Mouse (Mus musculus) megakaryocyte-erythroid progenitor cell, adult 5-6 weeks (primary cell): ENCODE results near the gene Atp1b4. TPM values are rescaled to one million over a fixed set of nuclear protein-coding genes. Genes with fewer than 3 reads are reported as not detected.
"Not testable (repeated sequence)": the region's sequence is repeated elsewhere in the genome, so short reads cannot be mapped to it uniquely, and the experiment has no call there.

ENCODE experiments used
- ATAC-seq: replicated peaks from 2 replicates; pipeline ENCODE4 v1.8.0; 2016; ENCODE audit warnings: mild to moderate bottlenecking, inconsistent platforms; ENCODE audit not compliant: severe bottlenecking, poor library complexity, low FRiP score, low TSS enrichment
- total RNA-seq, 2 experiments: library from RNA; stranded (forward) in 1 of 2; stranded (reverse) in 1 of 2; fragments of 200-1000, 215-1000 nt in 1 of 2; fragments of >200 nt in 1 of 2; fragmentation: Nextera tagmentation in 1 of 2; gene quantifications; 2 replicates each; pipeline ENCODE4 v1.2.3; 2014 to 2017

Gene Atp1b4
- total RNA-seq (2014; fragmentation: Nextera tagmentation) (not detected in 2 replicates), total RNA-seq (2017) (not detected in 2 replicates)

GRCm38 (mm10) chrX:38315884-38316283, at the start of gene Atp1b4:
TSS of gene Atp1b4 (plus strand) at chrX:38316184.
- ATAC-seq = no peak

- ATAC-seq = no peak
Observed at GRCm38 (mm10) chrX:38308597-38308996, 7.4 kb upstream of the Atp1b4 start.

- no peak for ATAC-seq
Observed at GRCm38 (mm10) chrX:38311054-38311453, 4.9 kb upstream of the Atp1b4 start.

GRCm38 (mm10) chrX:38312910-38313625, 2.9 kb upstream of the Atp1b4 start:
- ATAC-seq = no peak

DNA sequence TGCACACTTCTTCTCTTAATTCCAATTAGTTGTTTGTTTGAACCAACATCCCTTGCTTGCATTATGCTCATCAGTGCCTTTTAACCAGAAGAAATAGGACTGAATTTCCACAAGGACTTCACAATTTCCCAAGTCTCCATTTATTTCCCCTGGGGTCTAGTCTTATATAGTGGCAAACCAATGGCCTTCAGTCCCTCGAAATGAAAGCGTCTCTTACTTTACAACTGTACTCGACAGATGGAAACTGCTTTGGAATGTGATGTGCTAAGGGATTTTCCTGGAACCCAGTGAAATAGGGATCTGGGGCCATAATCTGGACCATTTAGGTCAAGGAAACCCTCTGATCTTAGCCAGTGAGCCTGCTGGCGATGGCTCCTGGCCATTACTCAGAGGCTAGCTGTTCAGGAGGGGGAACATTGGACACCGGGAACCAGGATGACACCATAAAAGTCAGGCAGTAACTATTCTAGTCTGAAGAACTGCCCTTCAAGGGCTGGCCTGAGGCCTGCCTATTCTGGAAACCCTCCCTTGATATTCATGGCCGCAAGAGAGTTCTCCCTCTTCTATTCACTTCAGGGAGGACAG, 2.3 kb upstream of the Atp1b4 start:
- no peak for ATAC-seq

GRCm38 (mm10) chrX:38330695-38331406, 14.9 kb downstream of the Atp1b4 start:
- ATAC-seq = no peak

GRCm38 (mm10) chrX:38334329-38335279, 18.6 kb downstream of the Atp1b4 start:
- ATAC-seq = peak; percentile 96

DNA sequence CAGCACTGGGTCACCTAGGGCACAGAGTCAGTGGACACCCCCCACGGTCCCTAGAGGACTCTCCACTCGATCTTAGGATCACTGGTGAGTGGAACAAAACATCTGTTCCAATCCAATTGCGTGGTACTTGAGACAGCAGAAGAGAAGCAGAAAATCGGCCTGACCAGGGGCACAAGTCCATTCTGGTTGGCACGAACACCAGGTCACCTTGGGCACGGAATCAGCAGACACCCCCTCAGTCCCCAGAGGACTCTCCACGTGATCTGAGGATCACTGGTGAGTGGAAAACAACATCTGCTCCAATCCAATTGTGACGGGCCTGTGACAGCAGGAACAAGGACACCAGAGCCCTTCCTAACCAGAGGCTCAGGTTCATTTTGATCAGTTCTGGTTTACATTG, 46.0 kb downstream of the Atp1b4 start:
- no peak for ATAC-seq

DNA sequence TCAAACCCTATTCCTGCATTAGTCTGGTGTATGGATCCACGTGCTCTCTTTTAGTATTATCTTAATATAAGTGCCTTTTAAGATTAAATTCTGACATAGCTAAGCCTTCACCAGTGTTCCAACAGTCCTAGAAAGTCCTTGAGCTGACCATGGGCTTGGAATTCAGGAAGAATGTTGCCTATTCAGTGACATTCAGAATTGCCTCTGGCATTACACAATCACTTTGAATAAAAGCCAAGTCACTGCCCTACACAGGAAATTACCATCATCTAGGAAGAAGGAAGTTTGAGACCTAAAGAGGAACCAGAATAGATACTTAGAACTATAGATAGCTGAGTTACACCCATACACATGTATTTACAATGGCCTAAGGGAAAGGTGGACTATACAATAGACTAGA, 48.6 kb downstream of the Atp1b4 start:
- not testable (repeated sequence) for ATAC-seq

DNA sequence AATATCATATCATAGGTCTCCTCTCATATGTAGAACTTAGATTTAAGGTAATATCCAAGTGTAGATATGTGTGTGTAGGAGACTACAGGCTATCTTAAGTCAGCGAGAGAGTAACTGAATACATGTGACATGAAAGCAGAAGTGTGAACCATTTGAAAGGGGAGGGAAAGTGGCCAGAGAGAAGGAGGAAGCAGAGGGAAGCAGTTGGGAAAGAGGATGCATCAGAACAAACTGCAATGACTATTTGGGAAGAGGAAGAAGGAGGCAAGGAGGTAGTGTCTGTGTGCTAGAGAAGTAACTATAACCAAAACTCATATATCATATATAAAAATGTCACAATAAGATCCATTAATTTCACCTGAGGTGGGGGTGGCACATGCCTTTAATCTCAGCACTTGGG, 57.2 kb downstream of the Atp1b4 start:
- not testable (repeated sequence) for ATAC-seq

Other genes with a start within 250 kb of the Atp1b4 start
- not detected in 2 replicates for gene Rhox10, start 249.7 kb upstream of the Atp1b4 start, total RNA-seq (2014; fragmentation: Nextera tagmentation)
- gene Rhox10, start 249.7 kb upstream of the Atp1b4 start, total RNA-seq (2017) = not detected in 2 replicates
- gene Rhox11, start 231.0 kb upstream of the Atp1b4 start, total RNA-seq (2014; fragmentation: Nextera tagmentation) = not detected in 2 replicates
- not detected in 2 replicates for gene Rhox11, start 231.0 kb upstream of the Atp1b4 start, total RNA-seq (2017)
- gene Rhox12, start 205.3 kb upstream of the Atp1b4 start, total RNA-seq (2014; fragmentation: Nextera tagmentation) = not detected in 2 replicates
- gene Rhox12, start 205.3 kb upstream of the Atp1b4 start, total RNA-seq (2017) = not detected in 2 replicates
- gene Rhox13, start 195.0 kb upstream of the Atp1b4 start, total RNA-seq (2014; fragmentation: Nextera tagmentation) = not detected in 2 replicates
- gene Rhox13, start 195.0 kb upstream of the Atp1b4 start, total RNA-seq (2017) = not detected in 2 replicates
- 16.6 and 28.3 TPM in 2 replicates for gene Zbtb33, start 126.4 kb upstream of the Atp1b4 start, total RNA-seq (2014; fragmentation: Nextera tagmentation)
- 24.0 and 27.5 TPM in 2 replicates for gene Zbtb33, start 126.4 kb upstream of the Atp1b4 start, total RNA-seq (2017)
- 0.39 TPM in 1 of 2 replicates, not detected in the other for gene Tmem255a, start 63.7 kb upstream of the Atp1b4 start, total RNA-seq (2014; fragmentation: Nextera tagmentation)
- gene Tmem255a, start 63.7 kb upstream of the Atp1b4 start, total RNA-seq (2017) = 0.05 and 1.1 TPM in 2 replicates
- 47.0 and 47.2 TPM in 2 replicates for gene Lamp2, start 140.3 kb downstream of the Atp1b4 start, total RNA-seq (2014; fragmentation: Nextera tagmentation)
- 73.7 and 82.0 TPM in 2 replicates for gene Lamp2, start 140.3 kb downstream of the Atp1b4 start, total RNA-seq (2017)